Mouse (Mus musculus) intestine, embryonic 16.5 days (tissue): ENCODE data around the gene Dpep3. TPM values are rescaled to one million over a fixed set of nuclear protein-coding genes. Genes with fewer than 3 reads are reported as not detected.
"Not testable (repeated sequence)": the region's sequence is repeated elsewhere in the genome, so short reads cannot be mapped to it uniquely, and the experiment has no call there.

ENCODE experiments used
- ATAC-seq: fragments of 200-750 bp; cut with Nextera tagmentation; 2 replicates; pipeline ENCODE4 v1.8.0; 2017; ENCODE audit warnings: moderate TSS enrichment, moderate library complexity
- H3K27ac ChIP-seq: fragments of 300-500 bp; sonication (generic); 2 replicates; pipeline ENCODE4 v1.5.1; 2014; ENCODE audit warnings: mild to moderate bottlenecking, low read length
- H3K27me3 ChIP-seq: fragments of 300-500 bp; sonication (generic); replicated peaks from 2 replicates; pipeline ENCODE4 v1.6.1; 2014; ENCODE audit warnings: low read length, control low read depth, mixed read lengths; ENCODE audit not compliant: control insufficient read depth, insufficient read depth
- H3K36me3 ChIP-seq: fragments of 300-500 bp; sonication (generic); 2 replicates; pipeline ENCODE4 v1.6.1; 2014; ENCODE audit warnings: low read length, control low read depth; ENCODE audit not compliant: control insufficient read depth, insufficient read depth
- H3K4me1 ChIP-seq: fragments of 300-500 bp; sonication (generic); 2 replicates; pipeline ENCODE4 v1.6.1; 2014; ENCODE audit warnings: low read length, control low read depth, mixed read lengths; ENCODE audit not compliant: control insufficient read depth, insufficient read depth
- H3K4me2 ChIP-seq: fragments of 300-500 bp; sonication (generic); 2 replicates; pipeline ENCODE4 v1.6.1; 2014; ENCODE audit warnings: low read depth, low read length, control low read depth
- H3K4me3 ChIP-seq: fragments of 300-500 bp; sonication (generic); 2 replicates; pipeline ENCODE4 v1.5.1; 2014; ENCODE audit warnings: mild to moderate bottlenecking, low read length
- H3K9ac ChIP-seq: fragments of 300-500 bp; sonication (generic); 2 replicates; pipeline ENCODE4 v1.6.1; 2014; ENCODE audit warnings: low read depth, low read length
- H3K9me3 ChIP-seq: fragments of 300-500 bp; sonication (generic); 2 replicates; pipeline ENCODE4 v1.6.1; 2016; ENCODE audit warnings: low read length, control low read depth; ENCODE audit not compliant: control insufficient read depth
- WGBS: fragments of 180-500 bp; shearing (Covaris S2); extraction: QIAGEN DNeasy Blood & Tissue Kit; methylation state at CpG from one replicate; pipeline ENCODE4 v1.1.7; 2014; 5-methylcytosine and 5-hydroxymethylcytosine counted together
- polyA plus RNA-seq: library from polyadenylated mRNA; unstranded; fragments of >200 nt; fragmentation: Nextera tagmentation; extraction: Ambion mirVana; gene quantifications from 2 replicates; pipeline ENCODE4 v1.2.1, GENCODE M21; 2015

Gene Dpep3
- polyA plus RNA-seq = not detected in 2 replicates

DNA sequence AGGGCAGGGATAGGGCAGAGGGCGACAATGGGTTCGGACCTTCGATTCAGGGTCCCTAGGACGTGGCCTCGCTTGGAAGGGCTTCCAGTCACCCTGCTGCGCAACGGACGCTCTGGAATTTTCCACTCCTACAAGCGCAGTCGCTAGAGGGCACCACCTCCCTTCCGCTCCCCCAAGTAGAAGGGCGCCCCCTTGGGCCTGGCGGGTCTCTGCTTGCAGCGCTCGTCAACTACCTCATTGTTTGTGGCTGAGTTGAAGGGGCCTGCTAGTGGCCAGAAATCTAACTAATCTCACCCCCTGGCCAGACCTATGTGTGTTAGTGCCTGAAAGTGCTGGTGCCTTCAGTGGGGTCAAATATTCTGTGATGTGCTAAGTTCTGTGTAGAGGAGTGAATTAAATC lies at the start of gene Dpep3:
TSS of gene Dpep3 (minus strand) at position 105 of the 400 bp plus-strand sequence.
- 89% methylated on average over 15 of the region's 15 CpGs for WGBS
- no peak within 1 kb of the TSS for H3K27ac ChIP-seq
- ATAC-seq = no peak

DNA sequence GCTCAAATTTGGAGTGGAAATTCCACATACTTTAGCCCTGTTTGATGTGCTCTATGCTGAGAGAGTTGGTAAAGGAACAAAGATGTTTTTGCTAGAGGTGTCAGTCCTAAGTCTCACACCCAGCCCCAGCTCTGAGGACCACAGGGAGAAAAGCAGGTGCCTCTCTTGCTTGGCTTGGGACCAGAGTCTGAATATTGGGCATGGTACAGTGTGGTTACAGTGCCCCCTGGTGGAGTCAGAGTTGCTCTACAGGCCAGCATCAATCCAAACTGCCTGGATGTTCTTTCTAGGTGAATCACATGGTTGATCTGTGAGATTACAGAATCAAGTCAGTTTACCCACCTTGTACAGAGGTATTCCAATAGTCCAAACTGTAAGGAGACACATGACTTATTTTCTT lies 43.3 kb upstream of the Dpep3 start:
- Histone ChIP-seq H3K9ac (no peak overlapping the region), H3K36me3 (no peaks in the 10 kb centered on the region), H3K4me1 (no peaks in the 10 kb centered on the region), H3K27me3 (no peaks in the 10 kb centered on the region), H3K4me2 (no peak overlapping the region), H3K9me3 (no peaks in the 10 kb centered on the region), H3K27ac (no peak overlapping the region), H3K4me3 (no peak overlapping the region)
- peak; percentile 52; the same call in 1 of the 2 replicates for ATAC-seq

More for the DNA sequence above, at the start of gene Dpep3:
- Histone ChIP-seq H3K4me3 (no peak within 1 kb of the TSS), H3K27me3 (no peaks in the 10 kb centered on the region), H3K4me1 (no peaks in the 10 kb centered on the region), H3K36me3 (no peaks in the 10 kb centered on the region), H3K9me3 (no peaks in the 10 kb centered on the region), H3K4me2 (no peak within 1 kb of the TSS), H3K9ac (no peak within 1 kb of the TSS)

DNA sequence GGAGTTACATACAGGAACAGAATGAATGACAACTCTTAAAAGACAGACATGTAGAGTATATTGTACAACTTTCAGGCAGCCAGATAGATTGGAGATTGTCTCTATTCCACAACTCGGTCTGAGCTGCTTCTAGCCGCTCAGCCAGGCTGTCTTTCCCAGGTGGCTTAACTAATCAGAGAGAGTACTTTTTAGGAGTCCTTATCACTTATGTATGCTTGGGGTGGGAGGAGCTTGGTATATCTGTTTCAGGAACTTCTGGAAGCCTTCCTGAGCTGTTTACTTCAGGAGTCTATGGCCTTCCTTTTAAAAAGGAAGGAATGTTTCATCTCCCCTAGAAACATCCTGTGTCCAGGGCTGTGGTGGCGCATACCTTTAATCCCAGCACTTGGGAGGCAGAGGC lies 38.8 kb upstream of the Dpep3 start:
- H3K36me3 ChIP-seq = no peaks in the 10 kb centered on the region
- no peak overlapping the region for H3K4me2 ChIP-seq
- H3K27me3 ChIP-seq = no peaks in the 10 kb centered on the region
- no peak overlapping the region for H3K4me3 ChIP-seq
- H3K9ac ChIP-seq = no peak overlapping the region
- H3K9me3 ChIP-seq = no peaks in the 10 kb centered on the region
- no peak overlapping the region for H3K27ac ChIP-seq
- 86% methylated on average over 3 of the region's 3 CpGs for WGBS
- H3K4me1 ChIP-seq = no peaks in the 10 kb centered on the region
- ATAC-seq = no peak

DNA sequence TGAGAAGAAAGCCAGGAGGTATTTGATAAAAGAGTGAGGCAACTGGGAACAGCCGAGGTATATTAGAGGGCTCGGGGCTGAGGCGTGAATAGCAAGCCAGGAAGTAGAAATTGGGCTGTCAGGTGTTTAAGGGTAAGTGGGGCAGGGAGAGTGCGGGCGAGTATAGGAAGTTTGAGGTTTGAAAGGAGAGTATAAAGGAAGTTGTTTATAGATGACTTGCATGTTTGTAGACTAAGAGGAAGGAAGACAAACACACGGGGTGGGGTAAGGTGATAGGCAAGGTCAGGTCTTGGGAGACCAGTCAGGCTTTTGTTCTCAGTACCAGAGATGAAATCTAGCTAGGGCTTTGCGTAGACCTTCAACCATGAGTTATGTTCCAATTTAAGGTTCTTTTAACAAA lies 37.9 kb upstream of the Dpep3 start:
- no peak overlapping the region for H3K9ac ChIP-seq
- H3K9me3 ChIP-seq = no peaks in the 10 kb centered on the region
- no peaks in the 10 kb centered on the region for H3K36me3 ChIP-seq
- H3K4me1 ChIP-seq = no peaks in the 10 kb centered on the region; the same call in 1 of the 2 replicates
- WGBS = 88% methylated on average over 7 of the region's 7 CpGs
- H3K27ac ChIP-seq = no peak overlapping the region
- H3K4me2 ChIP-seq = no peak overlapping the region
- no peak overlapping the region for H3K4me3 ChIP-seq
- no peaks in the 10 kb centered on the region for H3K27me3 ChIP-seq
- ATAC-seq = no peak

DNA sequence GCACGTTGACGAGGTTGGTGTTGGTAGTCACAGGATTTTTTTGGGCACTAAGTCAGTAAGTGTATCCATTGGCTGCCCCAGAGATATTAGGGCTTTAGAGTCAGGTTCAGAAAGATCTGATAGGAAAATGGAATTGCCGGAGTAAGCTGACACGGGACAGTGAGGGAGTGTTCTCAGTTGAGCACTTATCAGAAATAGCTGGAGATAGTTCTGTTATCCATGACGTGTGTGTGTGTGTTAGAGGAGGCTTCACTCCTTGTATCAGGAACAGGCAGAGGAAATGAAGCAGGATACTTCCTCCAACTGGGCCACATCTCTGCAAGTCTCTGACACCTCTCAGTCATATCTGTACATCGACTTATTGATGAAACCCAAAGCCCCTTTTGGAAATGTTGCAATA lies 37.1 kb upstream of the Dpep3 start:
- H3K9ac ChIP-seq = no peak overlapping the region
- H3K9me3 ChIP-seq = no peaks in the 10 kb centered on the region
- WGBS = 93% methylated on average over 6 of the region's 6 CpGs
- ATAC-seq = no peak
- no peak overlapping the region for H3K4me2 ChIP-seq
- H3K27me3 ChIP-seq = no peaks in the 10 kb centered on the region
- peaks cover 3% of the 10 kb centered on the region; the same call in 1 of the 2 replicates for H3K4me1 ChIP-seq
- H3K4me3 ChIP-seq = no peak overlapping the region
- no peaks in the 10 kb centered on the region for H3K36me3 ChIP-seq
- H3K27ac ChIP-seq = no peak overlapping the region

DNA sequence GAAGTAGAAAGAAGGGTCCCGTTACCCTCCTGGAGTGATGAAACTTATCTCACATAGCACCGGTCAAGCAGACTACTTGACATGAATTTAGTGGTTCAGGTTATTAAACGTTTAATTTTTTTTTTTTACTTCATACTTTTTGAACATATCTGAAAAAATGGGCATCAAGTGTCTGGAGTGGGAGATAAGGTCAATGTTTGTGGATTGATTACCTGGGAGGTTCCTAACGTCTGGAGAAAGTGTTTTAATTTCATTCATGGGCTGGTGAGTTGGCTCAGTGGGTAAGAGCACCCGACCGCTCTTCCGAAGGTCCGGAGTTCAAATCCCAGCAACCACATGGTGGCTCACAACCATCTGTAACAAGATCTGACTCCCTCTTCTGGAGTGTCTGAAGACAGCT lies 33.0 kb upstream of the Dpep3 start:
- ATAC-seq, H3K36me3 ChIP-seq, H3K27ac ChIP-seq, H3K9me3 ChIP-seq, H3K27me3 ChIP-seq: not testable (repeated sequence)
- WGBS = 74% methylated on average over 8 of the region's 8 CpGs
- peak overlapping the region; percentile 68 for H3K4me3 ChIP-seq
- H3K4me1 ChIP-seq = peaks cover 14% of the 10 kb centered on the region
- peak overlapping the region; percentile 83 for H3K9ac ChIP-seq
- H3K4me2 ChIP-seq = peak overlapping the region; percentile 97

DNA sequence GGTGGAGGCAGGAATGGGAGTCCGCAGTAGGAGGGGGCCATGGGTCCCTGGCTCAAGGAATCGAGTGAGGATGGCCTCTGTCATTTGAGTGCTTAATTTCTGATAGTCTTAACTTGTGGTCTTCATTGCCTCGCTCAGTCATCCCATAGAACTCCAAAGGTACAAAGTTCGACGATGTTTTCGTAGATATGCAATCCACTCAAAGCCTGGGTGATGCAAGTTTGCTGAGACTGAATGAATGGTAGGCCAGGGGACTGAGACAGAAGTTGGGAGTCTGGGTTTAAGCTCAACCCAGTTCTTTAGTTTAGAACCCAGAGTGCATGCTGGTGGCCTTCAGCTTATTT lies 32.4 kb upstream of the Dpep3 start, which contains the start of gene Ddx28:
TSS of gene Ddx28 (minus strand) at position 240 of the 344 bp plus-strand sequence.
- Histone ChIP-seq H3K27me3 (no peaks in the 10 kb centered on the region), H3K4me2 (peak within 1 kb of the TSS; percentile 97), H3K9me3 (no peaks in the 10 kb centered on the region), H3K4me3 (peak within 1 kb of the TSS; percentile 68), H3K36me3 (no peaks in the 10 kb centered on the region; the same call in 1 of the 2 replicates), H3K27ac (peak within 1 kb of the TSS; percentile 45), H3K4me1 (peaks cover 14% of the 10 kb centered on the region), H3K9ac (peak within 1 kb of the TSS; percentile 83)
- peak; percentile 57 for ATAC-seq
- 2% methylated on average over 6 of the region's 6 CpGs for WGBS

DNA sequence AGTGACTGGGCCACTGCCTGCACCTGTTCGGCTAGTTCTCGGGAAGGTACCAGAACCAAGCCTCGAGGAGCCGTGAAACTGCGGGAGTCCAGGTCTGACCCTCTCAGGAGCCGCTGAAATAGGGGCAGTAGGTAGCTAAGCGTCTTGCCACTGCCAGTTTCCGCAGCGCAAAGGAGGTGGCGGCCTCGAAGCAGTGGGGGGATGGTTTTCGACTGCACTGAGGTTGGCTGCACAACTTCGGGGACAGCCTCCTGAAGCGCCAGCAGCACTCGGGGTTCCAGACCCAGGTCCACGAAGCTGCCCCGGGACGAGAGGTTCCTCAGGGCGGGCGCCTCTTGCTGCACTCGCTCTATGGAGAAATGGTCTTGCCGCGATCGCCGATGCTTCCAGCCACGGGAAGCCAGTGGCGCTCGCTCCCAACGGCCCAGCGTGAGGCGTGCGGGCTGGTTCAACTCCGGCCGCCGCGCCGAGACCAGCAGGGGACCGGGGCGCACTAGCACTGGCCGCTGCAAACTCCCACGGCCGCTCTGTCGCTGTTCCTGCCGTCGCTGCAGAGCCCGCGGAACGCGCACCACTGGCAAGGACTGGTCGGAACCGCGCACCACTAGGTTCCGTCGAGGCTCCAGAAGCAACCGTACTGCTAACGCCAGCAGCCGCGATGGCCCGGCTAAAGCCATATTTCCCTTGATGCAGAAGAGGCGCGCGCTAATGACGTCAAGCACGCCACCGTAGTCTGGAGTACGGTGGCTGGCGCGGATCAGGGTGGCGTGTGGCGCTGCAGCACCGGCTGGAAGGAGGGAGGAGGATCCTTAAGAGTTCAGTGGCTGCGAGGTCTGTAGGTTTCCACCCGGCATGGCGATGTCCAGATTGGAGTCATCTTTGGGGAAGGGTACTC lies 31.8 kb upstream of the Dpep3 start:
- Histone ChIP-seq H3K36me3 (no peaks in the 10 kb centered on the region; the same call in 1 of the 2 replicates), H3K27ac (peak overlapping the region; percentile 45), H3K4me3 (peak overlapping the region; percentile 68), H3K9me3 (no peaks in the 10 kb centered on the region), H3K4me1 (peaks cover 14% of the 10 kb centered on the region), H3K27me3 (no peaks in the 10 kb centered on the region), H3K9ac (peak overlapping the region; percentile 83), H3K4me2 (peak overlapping the region; percentile 97)
- peak; percentile 97 for ATAC-seq
- under 1% methylated on average over 74 of the region's 74 CpGs for WGBS

DNA sequence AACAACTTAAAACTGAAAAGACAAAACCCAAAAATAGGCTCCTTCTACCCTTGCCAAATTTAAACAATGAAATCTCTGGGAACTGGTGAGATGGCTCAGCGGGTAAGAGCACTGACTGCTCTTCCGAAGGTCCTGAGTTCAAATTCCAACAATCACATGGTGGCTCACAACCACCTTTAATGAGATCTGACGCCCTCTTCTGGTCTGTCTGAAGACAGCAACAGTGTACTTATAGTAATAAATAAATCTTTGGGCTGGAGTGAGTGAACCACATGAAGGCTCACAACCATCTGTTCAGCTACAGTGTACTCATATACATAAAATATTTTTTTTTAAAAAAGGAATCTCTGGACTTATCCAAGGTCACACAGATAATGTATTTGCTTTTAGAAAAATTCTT lies 28.7 kb upstream of the Dpep3 start:
- H3K27ac ChIP-seq, H3K36me3 ChIP-seq, H3K4me2 ChIP-seq, H3K9me3 ChIP-seq, H3K9ac ChIP-seq, ATAC-seq, H3K27me3 ChIP-seq, H3K4me3 ChIP-seq: not testable (repeated sequence)
- peaks cover 14% of the 10 kb centered on the region for H3K4me1 ChIP-seq
- 68% methylated on average over 3 of the region's 3 CpGs for WGBS
